19 mouse cellular contexts compared by ENCODE assay signal in genomic region chr12:46645365-46645962, GRCm38 (mm10).
A peak's percentile ranks its signal among the peaks of the same experiment; 100 is the strongest.
DNase-seq lines count a peak whose midpoint lies in the region; ATAC-seq and TF ChIP-seq lines count a peak whose summit lies in the region.
"Had no signal": no experiment of that assay in that cellular context is flagged by ENCODE, and none has a peak within 500 bp of the region (broad histone marks: within the 10 kb centered on the region; RNA-seq: fewer than 3 reads in every experiment).

No protein-coding gene starts in this region.

- DNase-seq in forebrain, postnatal 0 days, result no peak
- peak; percentile 75 for DNase-seq in brain, embryonic 14.5 days (ENCODE audit: low read depth)
- no peak for DNase-seq in hindbrain, embryonic 14.5 days (ENCODE audit: low spot score)
- DNase-seq in kidney, adult 2 months, result no peak
- no peak for DNase-seq in thymus, postnatal 10 days (ENCODE audit: low spot score in 2 of 2)
- DNase-seq: adrenal gland, postnatal 36 days; cerebellum, adult 11 months; heart, postnatal 4 days; kidney, adult 8-10 months; kidney, postnatal 10 days; liver; lung, postnatal 4 days; right cerebral cortex, postnatal 14 days had no signal

- peak; percentile 44; the same call in 1 of the 2 replicates for ATAC-seq in forebrain, embryonic 15.5 days (replicated peaks)
- no peak for ATAC-seq in forebrain, postnatal 0 days
- peak; percentile 24; the same call in 1 of the 2 replicates for ATAC-seq in hindbrain, embryonic 14.5 days (ENCODE audit: low FRiP score)
- ATAC-seq in midbrain, embryonic 16.5 days, result peak; percentile 78

- H3K4me2 ChIP-seq in forebrain, embryonic 15.5 days (replicated peaks), result no peak overlapping the region
- no peak overlapping the region for H3K4me2 ChIP-seq in forebrain, postnatal 0 days (ENCODE audit: low read depth)
- no peak overlapping the region for H3K4me2 ChIP-seq in hindbrain, embryonic 14.5 days (replicated peaks)
- no peak overlapping the region for H3K4me2 ChIP-seq in midbrain, embryonic 16.5 days (ENCODE audit: low read length)
- H3K4me2 ChIP-seq: liver, embryonic 15.5 days; lung, embryonic 15.5 days had no signal

- H3K9me3 ChIP-seq in forebrain, embryonic 15.5 days, result no peaks in the 10 kb centered on the region
- no peaks in the 10 kb centered on the region for H3K9me3 ChIP-seq in forebrain, postnatal 0 days (ENCODE audit: low read length)
- H3K9me3 ChIP-seq in hindbrain, embryonic 14.5 days (ENCODE audit: control insufficient read depth, low read length), result no peaks in the 10 kb centered on the region
- no peaks in the 10 kb centered on the region for H3K9me3 ChIP-seq in midbrain, embryonic 16.5 days (replicated peaks; ENCODE audit: control insufficient read depth, low read length, poor library complexity, severe bottlenecking)
- H3K9me3 ChIP-seq: limb, embryonic 10.5 days; liver, embryonic 15.5 days; lung, embryonic 15.5 days had no signal

- peaks cover 18% of the 10 kb centered on the region; the same call in 1 of the 2 replicates for H3K27me3 ChIP-seq in forebrain, embryonic 15.5 days
- peaks cover 8% of the 10 kb centered on the region for H3K27me3 ChIP-seq in forebrain, postnatal 0 days (ENCODE audit: insufficient read depth, low read length)
- no peaks in the 10 kb centered on the region for H3K27me3 ChIP-seq in hindbrain, embryonic 14.5 days (ENCODE audit: control insufficient read depth, insufficient read depth, low read length)
- H3K27me3 ChIP-seq in midbrain, embryonic 16.5 days (ENCODE audit: control insufficient read depth, insufficient read depth, low read depth, low read length), result no peaks in the 10 kb centered on the region
- no peaks in the 10 kb centered on the region for H3K27me3 ChIP-seq in kidney, adult 2 months (replicated peaks; ENCODE audit: control insufficient read depth, insufficient read depth, low read length)
- H3K27me3 ChIP-seq: liver, embryonic 15.5 days; lung, embryonic 15.5 days had no signal

- no peak overlapping the region for H3K4me3 ChIP-seq in forebrain, embryonic 15.5 days
- no peak overlapping the region for H3K4me3 ChIP-seq in forebrain, postnatal 0 days (ENCODE audit: low read depth, low read length)
- no peak overlapping the region for H3K4me3 ChIP-seq in hindbrain, embryonic 14.5 days (replicated peaks; ENCODE audit: low read length)
- no peak overlapping the region for H3K4me3 ChIP-seq in midbrain, embryonic 16.5 days (ENCODE audit: low read depth, low read length)
- no peak overlapping the region for H3K4me3 ChIP-seq in kidney, adult 2 months (ENCODE audit: insufficient read depth, low read depth, low read length)
- H3K4me3 ChIP-seq: limb, embryonic 10.5 days; liver, embryonic 15.5 days; lung, embryonic 15.5 days had no signal

- H3K4me1 ChIP-seq in forebrain, embryonic 15.5 days, result peaks cover 18% of the 10 kb centered on the region
- peaks cover 8% of the 10 kb centered on the region; the same call in 1 of the 2 replicates for H3K4me1 ChIP-seq in forebrain, postnatal 0 days (ENCODE audit: insufficient read depth)
- H3K4me1 ChIP-seq in hindbrain, embryonic 14.5 days (replicated peaks; ENCODE audit: control insufficient read depth, insufficient read depth, low read length), result peaks cover 18% of the 10 kb centered on the region; the same call in 1 of the 2 replicates
- peaks cover 11% of the 10 kb centered on the region for H3K4me1 ChIP-seq in midbrain, embryonic 16.5 days (ENCODE audit: control insufficient read depth, insufficient read depth, low read length)
- H3K4me1 ChIP-seq in kidney, adult 2 months (ENCODE audit: control insufficient read depth, insufficient read depth, low read length), result no peaks in the 10 kb centered on the region
- H3K4me1 ChIP-seq: limb, embryonic 10.5 days; liver, embryonic 15.5 days; lung, embryonic 15.5 days had no signal

- no peak for TF ChIP-seq CTCF in forebrain, postnatal 0 days (IDR thresholded peaks at IDR 0.05; ENCODE audit: low read depth)
- no peak for TF ChIP-seq CTCF in brain, embryonic 14.5 days (IDR thresholded peaks at IDR 0.05; ENCODE audit: borderline replicate concordance, extremely low read depth, insufficient read depth, insufficient read length)
- no peak for TF ChIP-seq CTCF in kidney, adult 2 months (conservative IDR thresholded peaks at IDR 0.05; ENCODE audit: insufficient read depth, insufficient read length, low read depth, low read length)

- H3K36me3 ChIP-seq in forebrain, embryonic 15.5 days, result no peaks in the 10 kb centered on the region
- H3K36me3 ChIP-seq in forebrain, postnatal 0 days (ENCODE audit: insufficient read depth), result no peaks in the 10 kb centered on the region
- H3K36me3 ChIP-seq in hindbrain, embryonic 14.5 days (replicated peaks; ENCODE audit: control insufficient read depth, insufficient read depth), result no peaks in the 10 kb centered on the region
- H3K36me3 ChIP-seq in midbrain, embryonic 16.5 days (ENCODE audit: control insufficient read depth, insufficient read depth, low read length), result no peaks in the 10 kb centered on the region
- H3K36me3 ChIP-seq in kidney, adult 2 months (ENCODE audit: control insufficient read depth, insufficient read depth, low read length), result no peaks in the 10 kb centered on the region
- H3K36me3 ChIP-seq: limb, embryonic 10.5 days; liver, embryonic 15.5 days; lung, embryonic 15.5 days had no signal

- no peak overlapping the region for H3K27ac ChIP-seq in forebrain, embryonic 15.5 days (replicated peaks)
- H3K27ac ChIP-seq in forebrain, postnatal 0 days (ENCODE audit: low read depth, low read length), result no peak overlapping the region
- peak overlapping the region; percentile 49; the same call in 1 of the 2 replicates for H3K27ac ChIP-seq in hindbrain, embryonic 14.5 days
- peak overlapping the region; percentile 38; the same call in 1 of the 2 replicates for H3K27ac ChIP-seq in midbrain, embryonic 16.5 days (ENCODE audit: low read length)
- H3K27ac ChIP-seq in kidney, adult 2 months (ENCODE audit: insufficient read depth, low read depth, low read length), result no peak overlapping the region
- H3K27ac ChIP-seq: limb, embryonic 10.5 days; liver, embryonic 15.5 days; lung, embryonic 15.5 days; stomach, postnatal 0 days had no signal

- no peak for TF ChIP-seq POLR2A in brain, embryonic 14.5 days (IDR thresholded peaks at IDR 0.05; ENCODE audit: borderline replicate concordance, extremely low read depth, insufficient read depth, insufficient read length, poor library complexity, severe bottlenecking)
- TF ChIP-seq POLR2A in kidney, adult 2 months (IDR thresholded peaks at IDR 0.05; ENCODE audit: low read depth, low read length), result no peak

- WGBS in forebrain, embryonic 15.5 days, result 75% methylated on average over 6 of the region's 6 CpGs
- WGBS in forebrain, postnatal 0 days, result 68% methylated on average over 6 of the region's 6 CpGs
- 51% methylated on average over 6 of the region's 6 CpGs for WGBS in hindbrain, embryonic 14.5 days
- 39% methylated on average over 6 of the region's 6 CpGs for WGBS in midbrain, embryonic 16.5 days
- WGBS in kidney, adult 2 months, result 83% methylated on average over 6 of the region's 6 CpGs

- H3K9ac ChIP-seq in forebrain, embryonic 15.5 days (replicated peaks), result no peak overlapping the region
- H3K9ac ChIP-seq in forebrain, postnatal 0 days, result no peak overlapping the region
- no peak overlapping the region for H3K9ac ChIP-seq in hindbrain, embryonic 14.5 days
- no peak overlapping the region for H3K9ac ChIP-seq in midbrain, embryonic 16.5 days (ENCODE audit: low read depth, low read length)
- H3K9ac ChIP-seq: liver, embryonic 15.5 days; lung, embryonic 15.5 days had no signal

Comparison
In these comparisons a context has a peak if more than half of its experiments do, and no peak if none do; other contexts are left out.
1. H3K27ac ChIP-seq: peak in hindbrain, embryonic 14.5 days (single experiment) and midbrain, embryonic 16.5 days (single experiment); none in forebrain, embryonic 15.5 days (single experiment), forebrain, postnatal 0 days (single experiment) and kidney, adult 2 months (single experiment).